Mouse (Mus musculus) heart, adult 11 months (tissue): ENCODE results near the gene Kbtbd2.

Experiments
- DNase-seq: peaks from one replicate; pipeline ENCODE4 v3.0.0; 2022

Gene Kbtbd2

DNA sequence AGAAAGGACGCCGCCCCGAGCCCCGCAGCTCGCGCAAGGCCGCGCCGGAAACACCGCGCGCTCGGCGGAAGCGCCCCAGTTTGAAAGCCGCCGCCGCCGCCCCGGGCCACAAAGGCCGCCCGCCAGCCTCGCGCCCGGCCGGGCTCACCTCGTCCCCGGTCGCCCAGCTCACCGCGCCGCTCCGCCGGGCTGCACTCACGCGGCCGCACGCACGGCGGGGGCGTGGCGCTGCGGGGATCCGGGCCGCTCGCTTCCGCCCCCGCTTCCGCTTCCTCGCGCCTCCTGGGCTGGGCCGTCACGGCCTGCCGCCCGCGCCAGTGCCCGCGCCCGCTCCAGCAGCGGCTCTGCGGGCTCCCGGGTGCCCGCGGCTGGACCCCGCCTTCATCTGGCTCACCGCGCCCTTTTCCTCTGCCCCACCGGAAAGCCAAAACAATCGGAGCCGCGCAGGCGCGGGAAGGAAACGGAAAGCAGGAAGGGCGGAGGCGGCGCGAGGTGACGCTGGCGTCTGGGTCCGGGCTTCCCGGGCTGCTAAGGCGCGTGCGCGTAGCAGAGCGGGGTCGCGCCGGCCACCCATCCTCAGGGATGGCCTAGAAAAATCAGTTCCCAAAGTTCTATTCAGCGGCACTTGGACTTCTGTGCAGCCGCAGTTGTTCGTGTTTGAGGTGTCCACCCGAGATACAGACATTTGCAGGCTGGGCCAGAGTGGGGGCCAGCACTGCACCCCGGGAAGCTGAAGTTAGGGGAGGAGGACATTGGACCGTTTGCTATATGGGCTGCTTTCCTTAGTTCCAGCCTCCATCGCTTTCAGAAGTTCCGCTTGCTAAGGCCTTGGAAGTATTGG lies at the start of gene Kbtbd2:
TSS of gene Kbtbd2 (minus strand) at position 503 of the 841 bp plus-strand sequence.
- DNase-seq = peak; percentile 100

GRCm38 (mm10) chr6:56844365-56844764 lies 46.8 kb upstream of the Kbtbd2 start:
- DNase-seq = no peak

- peak; percentile 68 for DNase-seq
Observed at GRCm38 (mm10) chr6:56843229-56843628, 45.6 kb upstream of the Kbtbd2 start.

- peak; percentile 66 for DNase-seq
Observed at GRCm38 (mm10) chr6:56837621-56838020, 40.0 kb upstream of the Kbtbd2 start.

DNA sequence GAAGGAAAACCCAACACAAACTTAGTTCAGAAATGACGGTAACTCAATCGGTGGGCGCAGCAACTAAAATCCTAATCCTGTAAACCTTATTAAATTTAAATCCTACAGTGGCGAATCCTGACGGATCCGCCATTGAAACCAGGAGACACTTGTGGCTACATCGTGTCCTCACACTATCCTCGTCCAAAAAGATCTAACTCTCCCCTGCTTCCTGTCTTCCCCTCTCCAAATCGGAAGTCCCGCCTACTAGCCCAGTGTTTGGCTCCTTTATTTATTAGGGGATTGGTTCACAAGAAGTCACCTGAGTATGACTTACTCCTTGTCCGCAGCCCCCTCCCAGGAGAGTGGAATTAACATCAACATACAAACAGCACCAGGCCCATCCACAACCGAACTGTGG lies 39.6 kb upstream of the Kbtbd2 start:
- DNase-seq = peak; percentile 42

- peak; percentile 64 for DNase-seq
Observed at GRCm38 (mm10) chr6:56835532-56835931, 37.9 kb upstream of the Kbtbd2 start.

GRCm38 (mm10) chr6:56834769-56835168 lies 37.2 kb upstream of the Kbtbd2 start:
- no peak for DNase-seq

DNA sequence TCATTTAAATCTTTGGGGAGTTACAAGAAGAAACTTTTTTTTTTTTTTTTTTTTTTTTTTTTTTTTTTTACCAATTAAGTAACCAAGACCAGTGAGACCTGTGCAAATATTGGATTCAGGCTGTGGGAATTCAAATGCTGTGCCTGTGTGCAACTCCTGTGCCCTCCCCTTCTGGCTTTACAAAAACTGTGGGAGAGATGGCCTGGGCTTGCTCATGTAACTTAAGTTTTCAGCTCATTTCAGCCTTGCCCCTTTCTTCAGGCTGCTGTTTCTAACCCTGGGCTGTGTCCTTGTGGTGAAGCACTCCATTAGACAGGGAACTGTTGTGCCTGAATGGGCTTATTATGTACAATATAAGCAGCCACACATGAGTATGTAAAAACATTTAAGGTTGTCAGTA lies 35.2 kb upstream of the Kbtbd2 start:
- peak; percentile 82 for DNase-seq

GRCm38 (mm10) chr6:56832407-56832796 lies 34.8 kb upstream of the Kbtbd2 start:
- no peak for DNase-seq

DNA sequence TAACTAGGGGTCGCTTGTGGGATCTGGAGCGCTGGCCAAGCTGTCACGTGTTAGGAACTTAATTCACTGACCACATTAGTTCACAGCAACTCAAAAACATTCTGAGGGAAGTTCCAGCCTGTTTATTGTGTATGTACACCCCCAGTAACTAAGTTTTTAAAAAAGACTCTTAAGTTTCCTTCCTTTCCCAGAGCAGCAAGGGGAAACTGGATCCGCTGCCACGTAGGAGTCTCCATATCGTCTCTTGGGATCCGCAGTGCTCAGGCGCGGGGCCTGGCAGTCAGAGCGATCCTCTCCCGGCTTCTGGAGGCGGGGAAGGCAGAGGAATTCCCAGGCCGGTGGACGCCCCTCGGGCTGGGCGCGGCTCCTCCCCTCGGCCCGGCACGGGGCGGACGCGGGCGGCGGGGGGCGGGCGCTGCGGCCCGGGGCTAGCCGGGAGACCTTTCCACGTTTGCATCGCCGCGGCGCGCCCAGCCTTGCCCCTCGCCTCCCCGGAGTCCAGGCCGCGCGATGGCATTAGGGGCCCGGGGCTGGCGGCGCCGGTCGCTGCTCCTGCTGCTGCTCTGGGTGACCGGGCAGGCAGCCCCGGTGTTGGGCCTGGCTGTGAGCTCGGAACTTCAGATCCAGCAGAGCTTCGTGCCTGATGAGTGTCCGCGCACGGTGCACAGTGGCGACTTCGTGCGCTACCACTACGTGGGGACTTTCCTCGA lies 34.2 kb upstream of the Kbtbd2 start, which contains the start of gene Fkbp9:
TSS of gene Fkbp9 (plus strand) at position 363 of the 710 bp plus-strand sequence.
- peak; percentile 99 for DNase-seq

- DNase-seq = peak; percentile 71
Observed at GRCm38 (mm10) chr6:56825657-56826056, 28.0 kb upstream of the Kbtbd2 start.

DNA sequence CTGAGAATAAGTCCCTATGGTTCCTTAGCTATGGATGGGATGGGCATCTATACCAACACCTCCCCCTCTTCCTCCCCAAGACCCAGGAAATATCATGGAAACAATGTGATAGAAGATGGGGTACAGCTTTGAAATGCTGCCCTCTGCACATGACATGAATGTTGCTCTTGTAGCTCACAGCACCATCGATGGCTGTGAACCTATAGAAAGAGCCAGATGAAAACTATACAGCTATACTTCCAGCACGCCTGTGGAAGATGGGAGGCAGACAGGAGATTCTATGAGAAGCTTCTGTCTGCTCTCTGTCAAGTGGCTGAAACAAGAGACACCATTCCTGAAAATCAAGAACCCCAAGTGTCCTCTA lies 21.5 kb upstream of the Kbtbd2 start:
- DNase-seq = peak; percentile 24

DNA sequence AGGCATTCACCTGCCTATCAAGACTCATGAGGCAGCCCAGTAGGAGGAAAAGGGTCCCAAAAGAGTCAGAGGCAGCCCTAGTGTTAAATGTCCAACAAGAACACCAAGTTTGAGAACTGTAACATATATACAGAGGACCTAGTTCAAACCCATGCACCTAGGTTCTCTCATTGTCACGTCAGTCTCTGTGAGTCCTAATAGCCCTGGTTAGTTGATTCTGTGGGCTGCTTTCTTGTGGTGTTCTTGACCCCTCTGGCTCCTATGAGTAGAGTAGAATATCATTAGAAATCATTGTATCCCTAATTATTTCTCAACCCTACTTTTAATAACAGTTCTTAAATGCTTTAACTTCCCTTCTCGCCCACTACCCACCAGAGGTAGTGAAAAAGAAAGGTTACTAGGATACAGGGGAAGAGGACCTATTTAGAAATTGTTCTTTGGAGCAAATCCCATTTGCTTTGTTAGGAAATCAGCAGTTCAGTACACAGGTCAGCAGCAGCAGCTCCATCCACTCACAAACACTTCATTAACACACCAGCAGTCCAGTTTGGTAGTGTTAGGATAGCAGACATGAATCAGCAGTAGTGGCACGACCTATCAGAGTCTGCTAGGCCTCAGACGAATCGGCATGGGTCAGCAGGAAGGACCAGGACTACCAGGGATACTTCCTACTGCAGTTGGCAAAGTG lies 21.0 kb upstream of the Kbtbd2 start:
- DNase-seq = peak; percentile 52

GRCm38 (mm10) chr6:56813332-56813731 lies 15.7 kb upstream of the Kbtbd2 start:
- DNase-seq = peak; percentile 80

GRCm38 (mm10) chr6:56808656-56809055 lies 11.0 kb upstream of the Kbtbd2 start:
- peak; percentile 86 for DNase-seq

DNA sequence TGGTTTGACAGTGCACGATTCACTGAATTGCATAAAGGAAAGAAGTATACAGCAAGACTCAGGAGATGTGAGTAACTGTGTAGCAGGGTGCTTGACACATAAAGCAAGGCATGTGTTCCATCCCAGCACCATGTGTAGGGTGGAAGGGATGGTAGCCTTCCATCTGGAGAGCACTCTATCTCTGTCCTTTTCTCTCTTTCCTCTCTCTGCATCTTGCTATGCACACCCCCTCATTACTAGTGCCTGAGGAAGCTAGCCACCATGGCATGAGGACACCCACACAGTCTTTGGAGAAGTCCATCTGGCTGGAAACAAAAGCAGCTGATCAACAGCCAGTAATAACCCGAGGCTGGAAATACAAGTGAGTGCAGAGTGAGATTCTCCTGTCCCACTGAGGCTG lies 8.6 kb upstream of the Kbtbd2 start:
- DNase-seq = peak; percentile 15

DNA sequence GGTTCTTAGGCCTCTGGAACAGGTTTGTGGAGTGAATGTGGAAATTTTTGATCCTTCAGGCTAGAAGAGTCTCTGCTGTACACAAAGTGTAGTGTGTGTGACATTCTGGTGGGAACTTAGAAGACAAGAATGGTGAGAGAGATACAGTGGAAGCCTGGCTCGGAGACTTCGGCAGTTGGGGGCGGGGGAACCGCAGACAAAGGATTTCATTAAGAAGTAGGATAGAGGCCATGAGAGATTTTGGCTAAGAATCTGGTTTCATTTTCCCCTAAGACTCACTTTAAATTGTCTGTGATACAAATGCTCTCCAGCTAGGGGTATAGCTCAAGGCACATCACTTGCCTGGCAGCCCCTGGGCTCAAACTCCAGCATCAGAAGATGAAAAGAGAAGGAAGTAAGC lies 7.4 kb upstream of the Kbtbd2 start:
- DNase-seq = peak; percentile 90

DNA sequence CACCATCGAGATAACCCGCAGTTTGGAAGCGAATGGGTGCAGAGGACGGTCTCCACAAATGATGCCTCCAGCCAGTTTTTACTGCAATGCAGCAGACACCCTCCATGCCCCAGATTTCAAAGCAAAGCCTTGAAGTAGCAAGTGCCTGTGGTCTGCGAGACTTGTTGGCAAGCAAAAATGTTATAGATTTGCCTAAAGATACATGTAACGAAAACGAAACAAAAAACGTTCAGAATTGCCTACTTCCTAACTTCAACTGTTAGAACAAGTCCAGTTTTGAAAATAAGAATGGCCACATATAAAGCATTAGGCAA lies 496 bp upstream of the Kbtbd2 start:
- no peak for DNase-seq

GRCm38 (mm10) chr6:56796668-56797141 lies 908 bp downstream of the Kbtbd2 start:
- DNase-seq = peak; percentile 93

DNA sequence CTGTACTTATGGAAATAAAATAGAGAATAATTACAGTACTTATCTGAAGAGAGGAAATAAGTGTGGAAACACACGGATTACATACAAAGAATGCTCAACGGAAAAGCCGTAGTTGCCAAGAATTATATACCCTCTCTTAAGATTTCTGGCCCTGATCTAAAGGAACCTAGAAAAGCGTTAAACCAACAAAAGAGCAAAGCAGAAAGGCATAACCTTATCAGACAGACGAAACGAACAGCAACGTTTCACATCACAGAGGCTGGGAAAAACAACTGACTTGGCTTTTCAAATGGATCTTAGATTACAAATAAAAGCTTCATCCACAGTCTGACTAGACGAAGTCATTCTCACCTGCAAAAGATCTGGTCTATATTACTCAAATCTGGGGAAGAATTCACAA lies 1.4 kb downstream of the Kbtbd2 start:
- DNase-seq = no peak

- peak; percentile 73 for DNase-seq
Observed at GRCm38 (mm10) chr6:56794834-56795233, 2.8 kb downstream of the Kbtbd2 start.

GRCm38 (mm10) chr6:56789336-56789735 lies 8.3 kb downstream of the Kbtbd2 start:
- peak; percentile 39 for DNase-seq

GRCm38 (mm10) chr6:56787668-56788067 lies 9.9 kb downstream of the Kbtbd2 start:
- DNase-seq = peak; percentile 51

DNA sequence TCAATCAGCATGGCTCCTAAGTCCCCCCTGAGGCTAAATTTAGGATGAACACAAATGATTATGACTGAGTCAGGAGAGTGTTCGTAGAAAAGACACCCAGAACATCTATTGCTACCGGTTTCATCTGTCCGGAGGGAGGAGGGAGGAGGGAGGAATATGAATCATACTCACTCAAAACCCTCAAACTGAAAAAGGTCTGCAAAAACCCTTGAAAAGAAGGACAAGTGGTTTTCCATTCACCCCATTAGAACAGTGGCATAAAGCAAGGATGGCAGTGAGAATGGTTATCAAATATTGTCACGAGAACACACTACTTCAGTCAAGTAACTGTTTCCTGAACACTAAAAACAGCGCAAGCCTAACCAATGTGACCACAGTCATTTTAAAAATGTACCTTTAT lies 12.5 kb downstream of the Kbtbd2 start:
- no peak for DNase-seq
